Mouse (Mus musculus) right cerebral cortex, postnatal 10 days (tissue): ENCODE measurements around the gene Abl1.
A peak's percentile ranks its signal among the peaks of the same experiment; 100 is the strongest.

Experiments
- DNase-seq, 2 experiments: peaks; one replicate each; pipeline ENCODE4 v3.0.0; 2021; ENCODE audit warnings: low spot score in 2 of 2

The Abl1 gene

DNA sequence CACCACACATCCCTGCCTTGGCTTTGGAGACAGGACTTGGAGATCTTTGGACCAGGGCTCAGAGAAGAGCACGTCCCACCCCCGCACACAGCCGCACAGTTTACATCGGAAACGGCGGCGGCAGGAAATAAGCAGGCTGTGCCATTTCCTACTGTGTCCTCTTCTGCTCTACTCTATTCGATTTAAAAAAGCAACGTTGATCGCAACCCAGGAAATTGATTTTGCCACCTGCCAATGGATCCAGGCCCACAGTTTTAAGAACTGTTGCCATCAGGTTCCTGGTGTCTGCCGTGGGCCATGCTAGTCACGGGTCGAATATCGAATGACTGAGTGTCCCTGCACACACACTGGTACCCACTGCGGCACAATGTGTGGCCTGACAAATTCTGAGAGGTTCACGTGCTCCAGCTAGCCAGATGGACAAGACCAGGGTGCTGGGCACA, 137.3 kb downstream of the Abl1 start:
- DNase-seq: no peak

DNA sequence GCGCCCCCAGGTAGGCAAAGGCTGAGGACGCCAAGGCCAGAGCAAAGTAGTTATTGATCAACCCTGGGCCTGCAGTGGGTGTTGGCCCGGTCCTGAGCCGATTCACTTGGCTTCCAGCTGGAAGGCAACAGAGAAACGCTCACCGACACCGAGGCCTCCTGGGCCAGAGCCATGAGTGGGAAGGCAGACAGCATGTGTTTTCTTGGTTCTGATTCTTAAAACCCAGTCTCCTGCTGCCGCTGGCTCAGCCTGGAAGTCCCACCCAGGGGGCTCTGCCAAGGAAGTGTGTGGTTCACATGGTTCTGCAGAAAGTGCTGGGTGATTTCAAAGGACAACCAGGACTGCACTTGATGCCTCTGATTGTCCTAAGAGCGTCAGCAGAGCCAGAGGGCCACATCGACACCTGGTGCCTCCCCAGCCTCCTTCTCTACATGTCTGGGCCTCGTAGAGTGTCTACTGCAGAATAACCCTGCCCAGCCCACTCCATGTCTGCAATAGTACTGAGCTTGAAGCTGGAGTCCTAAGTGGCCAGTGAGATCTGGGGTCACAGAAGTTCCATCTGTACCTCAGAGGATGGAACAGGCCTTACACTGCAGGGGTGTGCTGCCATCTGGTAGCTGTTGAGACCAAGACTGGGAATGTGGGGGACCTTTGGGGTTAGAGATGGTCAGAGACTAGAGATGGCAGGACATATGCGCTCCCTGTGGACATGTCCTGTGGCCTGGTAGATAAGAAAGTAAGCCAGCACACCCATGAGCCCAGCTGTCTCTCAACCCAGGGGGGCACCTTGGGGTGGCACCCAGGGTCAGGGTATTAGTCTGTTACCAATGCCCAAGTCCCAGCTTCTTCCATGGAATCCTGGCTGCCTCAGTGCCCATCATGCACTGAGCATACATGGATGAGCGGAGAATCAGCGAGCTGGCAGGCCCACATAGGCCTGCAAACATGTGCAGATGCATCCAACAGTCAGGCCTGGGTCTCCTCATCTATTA, 138.2 kb downstream of the Abl1 start:
- peak; percentile 61 to 67 for DNase-seq

DNA sequence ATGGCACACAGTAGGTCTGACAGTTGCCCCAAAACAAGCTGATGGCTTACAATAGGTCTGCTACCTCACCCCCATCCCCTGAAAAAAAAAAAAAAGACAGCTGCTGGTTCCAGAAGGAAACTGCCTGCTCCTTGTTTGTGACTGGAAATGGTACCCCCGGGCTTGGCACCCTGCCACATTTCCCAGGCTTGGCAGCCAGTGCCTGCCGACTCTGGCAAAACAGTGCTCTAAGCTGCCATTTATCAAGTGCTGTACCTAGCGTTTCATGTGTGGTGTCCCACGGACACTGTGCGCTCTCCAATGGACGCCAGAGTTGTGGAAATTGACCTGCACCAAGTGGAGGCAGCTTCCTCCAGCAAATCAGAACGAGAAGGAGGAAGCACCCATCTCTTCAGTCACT, 139.7 kb downstream of the Abl1 start:
- peak; percentile 91 to 93 for DNase-seq

DNA sequence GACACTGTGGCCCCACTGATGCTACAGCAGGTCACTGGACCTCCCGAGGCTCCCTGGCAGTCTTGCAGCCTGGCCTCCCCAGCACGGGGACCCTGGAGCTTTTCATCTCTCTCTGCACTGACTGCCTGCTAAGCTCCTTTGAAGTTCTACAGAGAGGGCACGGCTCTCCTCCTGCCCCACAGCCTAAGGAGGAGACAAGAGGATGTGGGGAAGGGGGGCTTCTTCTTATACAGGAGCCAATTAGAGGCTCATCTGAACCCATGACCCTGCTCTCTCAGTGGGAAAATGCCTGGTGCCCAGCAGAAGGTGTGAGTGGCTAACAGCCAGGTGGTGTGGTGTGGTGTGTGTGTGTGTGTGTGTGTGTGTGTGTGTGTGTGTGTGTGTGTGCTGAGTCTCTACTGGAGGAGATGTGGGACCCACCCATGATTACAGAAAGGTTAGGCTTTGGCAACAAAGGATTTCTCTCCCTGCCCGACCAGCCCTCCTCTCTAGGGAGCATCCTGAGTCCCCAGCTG, 140.2 kb downstream of the Abl1 start:
- DNase-seq: no peak

DNA sequence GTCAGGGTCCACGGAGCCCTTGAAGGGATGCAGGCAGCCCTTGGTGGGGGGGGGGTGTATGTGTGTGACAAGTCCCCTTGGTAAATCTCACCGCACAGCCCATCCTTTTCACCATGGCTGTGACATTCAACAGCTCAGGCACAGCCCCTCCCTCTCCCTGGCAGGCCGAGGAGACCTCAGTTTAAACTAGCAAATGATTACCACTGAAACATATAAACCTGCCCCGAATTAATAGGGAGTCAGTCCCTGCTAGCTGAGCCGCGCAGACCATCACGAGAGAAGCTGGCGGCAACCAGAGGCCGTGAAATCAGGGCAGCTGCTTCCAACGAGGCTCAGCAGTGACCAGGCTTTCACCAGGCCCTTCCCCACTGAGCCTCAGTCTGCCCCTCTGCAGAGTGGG, 147.9 kb downstream of the Abl1 start:
- no peak for DNase-seq

DNA sequence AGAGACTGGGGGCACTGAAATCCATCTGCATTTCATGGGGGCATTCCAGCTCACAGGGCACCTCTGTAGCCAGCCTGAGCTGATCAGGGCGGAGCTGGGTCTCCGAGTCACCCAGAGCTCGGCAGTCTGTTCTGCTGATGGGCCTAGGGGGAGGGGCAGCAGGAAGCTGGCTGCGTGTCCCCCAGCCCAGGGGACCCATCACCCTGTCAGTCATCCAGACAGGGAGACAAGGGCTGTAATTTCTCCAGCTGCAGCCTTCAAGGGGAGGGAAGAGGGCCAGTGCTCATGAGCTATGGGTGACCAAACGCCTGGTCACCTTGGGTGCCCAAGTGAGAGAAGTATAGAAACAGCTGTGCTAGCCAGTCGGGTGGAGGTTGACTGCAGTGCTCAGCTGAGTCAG, 148.8 kb downstream of the Abl1 start:
- DNase-seq: no peak

DNA sequence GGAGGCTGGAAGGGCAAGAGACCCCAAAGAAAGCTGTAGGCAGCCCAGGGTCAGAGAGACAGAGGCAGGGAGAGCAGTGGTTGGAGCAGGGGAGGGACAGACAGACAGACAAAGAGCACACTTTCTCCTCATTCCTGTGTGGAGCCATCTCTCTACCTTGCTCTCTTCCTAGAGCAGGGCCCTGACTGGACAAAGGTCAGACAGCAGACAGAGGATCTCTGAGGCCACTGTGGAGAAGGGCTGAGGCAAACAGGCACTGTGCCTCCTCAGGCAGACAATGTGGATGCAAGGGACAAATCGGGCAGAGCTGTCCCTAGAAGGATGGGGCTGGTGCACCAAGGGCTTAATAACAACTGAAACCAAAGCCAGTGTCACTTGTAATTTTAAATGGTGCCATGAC, 150.7 kb downstream of the Abl1 start:
- no peak for DNase-seq

DNA sequence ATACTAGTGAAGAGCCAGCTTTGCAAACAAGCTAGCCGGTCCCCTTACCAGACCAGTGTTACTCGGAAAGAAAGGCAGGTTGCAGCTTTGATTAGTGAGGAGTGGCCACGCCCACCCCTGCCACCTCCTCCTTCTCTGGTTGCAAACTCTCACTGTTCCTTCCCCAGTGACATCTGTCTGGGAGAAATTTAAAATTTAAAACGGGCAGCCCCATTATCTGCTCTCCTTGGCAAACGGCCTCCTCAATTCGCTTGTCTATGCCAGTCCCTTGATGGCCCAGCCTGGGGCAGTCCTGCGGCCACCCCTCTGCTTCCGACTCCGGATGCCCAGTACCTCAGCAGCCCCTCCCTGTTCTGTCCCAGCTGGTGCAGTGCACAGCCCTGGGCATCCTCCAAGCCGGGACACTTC, 156.6 kb downstream of the Abl1 start:
- DNase-seq: no peak

DNA sequence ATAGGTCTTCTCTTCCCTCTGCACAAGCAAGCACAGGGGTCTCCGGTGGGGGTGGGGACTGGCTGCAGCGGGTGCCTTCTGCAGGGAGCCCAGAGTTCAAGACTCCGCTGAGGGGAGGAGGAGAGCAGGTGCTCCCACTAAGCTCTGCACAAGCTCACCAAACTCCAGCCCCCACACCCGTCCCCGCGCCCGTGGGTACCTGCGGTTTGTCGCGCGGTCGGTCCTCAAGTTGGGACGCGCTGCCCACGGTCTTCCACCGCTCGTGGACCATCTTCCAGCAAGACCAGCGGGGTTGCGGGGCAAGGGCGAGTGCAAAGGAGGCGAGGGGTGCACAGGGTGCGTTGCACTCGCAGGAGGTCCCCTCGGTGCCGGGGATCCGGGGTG, 157.3 kb downstream of the Abl1 start:
- no peak for DNase-seq

DNA sequence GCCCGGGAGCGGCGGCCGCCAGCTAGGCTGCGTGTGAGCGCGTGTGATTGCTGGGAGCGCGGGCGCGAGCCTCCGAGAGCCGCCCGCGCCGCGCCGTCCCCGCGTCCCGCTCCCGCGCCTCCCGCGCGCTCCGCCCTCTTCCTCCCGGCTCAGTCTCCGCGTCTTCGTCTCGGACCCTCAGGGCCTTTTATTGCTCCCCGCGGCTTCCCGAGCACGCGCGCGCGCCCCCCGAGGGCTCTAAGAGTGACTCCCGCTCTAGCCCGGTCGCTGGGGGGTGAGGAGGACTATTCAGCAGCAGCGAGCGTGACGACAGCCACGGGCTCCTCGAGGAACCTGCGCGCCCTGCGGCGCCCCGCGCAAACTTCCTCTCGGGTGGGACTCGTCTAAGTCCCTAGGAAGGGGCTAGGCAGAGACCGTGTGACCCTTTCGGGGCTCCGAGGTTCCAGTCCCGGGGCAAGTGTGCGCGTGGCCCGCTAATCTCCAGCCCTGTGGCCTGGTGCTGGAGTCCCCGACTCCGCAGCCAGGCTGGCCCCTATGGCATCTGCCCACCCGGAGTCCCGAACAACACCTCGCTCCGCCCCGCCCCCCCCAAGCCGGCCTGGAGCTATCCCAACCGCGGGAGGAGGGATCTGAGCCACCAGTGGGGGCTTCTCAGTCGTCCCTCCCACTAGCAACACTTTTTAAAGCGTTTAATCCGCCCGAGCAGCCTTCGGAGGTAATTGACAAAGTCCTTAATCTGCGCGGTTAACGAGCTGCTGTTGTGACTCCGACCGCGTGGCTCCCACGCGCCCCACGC, 157.9 kb downstream of the Abl1 start, which contains the start of gene Fibcd1:
Gene Fibcd1, minus strand, starts transcription at position 110 of the 796 bp plus-strand sequence.
- DNase-seq: peak in 1 of 2 experiments; percentile 46

DNA sequence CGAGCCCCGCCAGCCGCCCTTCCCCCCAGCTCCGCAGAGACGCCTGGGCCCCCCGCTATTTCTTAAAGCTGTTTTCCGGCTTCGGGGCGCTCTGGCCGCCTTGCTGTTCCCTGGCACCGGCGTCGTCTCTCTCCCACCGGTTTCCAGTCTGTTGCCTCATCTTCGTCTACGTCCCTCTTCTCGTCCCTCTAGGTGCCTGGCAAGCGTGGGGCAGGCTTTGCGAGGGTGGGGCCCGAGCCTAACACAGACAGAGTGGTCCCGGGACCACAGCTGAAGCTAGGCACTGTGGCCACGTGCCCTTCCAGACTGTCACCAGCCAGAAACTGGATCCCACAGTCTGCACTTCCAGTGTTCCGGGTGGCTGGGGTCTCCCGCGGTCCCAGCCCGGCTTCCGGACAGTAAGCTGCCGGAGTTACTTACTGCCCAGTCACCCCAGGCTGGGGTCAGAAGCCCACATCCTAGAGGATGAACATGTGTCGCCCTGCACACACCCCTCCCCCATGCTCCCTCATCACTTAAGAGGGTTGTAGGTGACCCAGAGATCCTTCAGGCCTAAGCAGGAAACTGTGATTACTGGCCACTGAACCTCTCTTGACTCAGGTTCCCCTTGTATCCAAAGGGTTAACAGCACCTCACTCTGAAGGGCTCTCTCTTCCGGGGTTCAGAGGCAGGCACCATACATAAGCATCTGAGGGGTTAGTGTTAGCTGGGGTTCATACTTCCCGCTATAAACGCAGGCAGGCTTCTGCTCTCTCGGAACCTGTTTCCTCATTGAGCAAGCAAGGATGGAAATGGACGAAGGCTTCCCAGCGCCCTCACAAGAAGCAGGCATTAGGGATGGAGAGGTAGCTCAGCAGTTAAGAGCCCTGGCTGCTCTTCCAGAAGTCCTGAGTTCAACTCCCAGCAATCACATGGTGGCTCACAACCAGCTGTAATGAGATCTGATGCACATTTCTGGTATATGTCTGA, 158.8 kb downstream of the Abl1 start:
- no peak for DNase-seq

DNA sequence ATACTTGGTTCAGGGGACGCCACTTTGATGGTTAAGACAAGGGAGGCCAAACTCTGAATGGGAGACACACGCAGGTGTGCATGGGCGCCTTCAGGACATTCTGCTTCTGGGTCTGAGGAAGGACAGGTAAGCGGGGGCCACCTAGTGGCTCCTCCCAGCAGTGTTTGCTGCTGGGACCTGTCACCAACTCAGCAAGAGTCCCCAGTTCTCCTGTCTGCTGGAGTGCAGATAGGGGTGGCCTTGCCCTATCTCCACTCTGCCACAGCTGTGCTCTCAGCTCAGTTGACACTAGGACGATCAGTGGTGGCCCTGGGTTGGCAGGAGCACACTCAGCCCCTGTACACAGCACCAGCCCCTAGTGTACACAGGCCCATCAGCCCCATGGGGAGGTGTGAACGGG, 159.7 kb downstream of the Abl1 start:
- no peak for DNase-seq

DNA sequence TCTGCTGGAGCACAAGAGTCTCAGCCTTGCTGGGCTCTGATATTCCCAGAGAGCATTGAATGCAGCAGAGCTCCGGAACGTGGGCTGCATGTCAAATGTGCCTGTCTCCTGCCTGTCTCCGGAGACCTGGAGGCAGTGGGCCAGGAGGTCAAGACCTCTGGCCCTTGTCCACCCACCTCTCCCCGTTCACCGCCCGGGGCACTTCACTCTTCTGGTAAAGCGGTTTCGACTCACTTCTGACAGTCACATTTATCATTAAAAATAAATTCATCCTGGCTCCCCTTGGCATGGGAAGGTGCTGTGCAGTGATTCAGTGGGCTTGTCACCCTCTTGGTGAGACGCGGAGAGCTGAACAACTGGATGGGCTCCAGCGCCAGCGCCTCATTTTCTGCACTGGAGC, 162.0 kb downstream of the Abl1 start:
- DNase-seq: no peak
